Mouse (Mus musculus): ENCODE measurements around the gene Rab6b. TPM values are rescaled to one million over a fixed set of nuclear protein-coding genes. Genes with fewer than 3 reads are reported as not detected.

Gene Rab6b
- total and polyA plus RNA-seq, 3 experiments = 0.04 to 0.19 TPM; not detected in 1

- no peak for TF ChIP-seq TBP (conservative IDR thresholded peaks at IDR 0.05; ENCODE audit: low read depth, low read length)
Observed at GRCm38 (mm10) chr9:103072204-103072599, 39.4 kb upstream of the Rab6b start (continued).

GRCm38 (mm10) chr9:103072926-103073515 is 38.6 kb upstream of the Rab6b start:
- TF ChIP-seq RAD21 (IDR thresholded peaks at IDR 0.05; ENCODE audit: low read depth, low read length) (no peak), MAZ (IDR thresholded peaks at IDR 0.05; ENCODE audit: low read depth, low read length) (no peak), NELFE (IDR thresholded peaks at IDR 0.05; ENCODE audit: low read depth, low read length) (no peak), MYC (IDR thresholded peaks at IDR 0.05; ENCODE audit: low read depth, low read length) (no peak), USF1 (IDR thresholded peaks at IDR 0.05; ENCODE audit: low read depth, low read length) (no peak), NRF1 (IDR thresholded peaks at IDR 0.05; ENCODE audit: low read depth, low read length) (no peak), SIN3A (IDR thresholded peaks at IDR 0.05; ENCODE audit: low read length) (no peak), TBP (conservative IDR thresholded peaks at IDR 0.05; ENCODE audit: low read depth, low read length) (no peak), POLR2A (IDR thresholded peaks at IDR 0.05; ENCODE audit: low read depth, low read length) (no peak), TCF12 (IDR thresholded peaks at IDR 0.05; ENCODE audit: low read depth, low read length) (no peak), IRF4 (IDR thresholded peaks at IDR 0.05; ENCODE audit: low read depth, low read length) (no peak), CTCF (conservative IDR thresholded peaks at IDR 0.05 in 1 of 2, IDR thresholded peaks at IDR 0.05 in 1 of 2; ENCODE audit: low read depth in 2 of 2, low read length in 2 of 2) (no peak), USF2 (conservative IDR thresholded peaks at IDR 0.05; ENCODE audit: low read depth, low read length) (no peak), ZMIZ1 (IDR thresholded peaks at IDR 0.05; ENCODE audit: low read depth, low read length) (no peak)
- dilution Hi-C loops (cut with MboI; ENCODE audit: extremely low pct_ligation_motif_present, extremely low pct_unique_long_range_greater_than_20kb, low sequenced_read_pairs) (no loop called here), in situ Hi-C loops (cut with MboI; ENCODE audit: low pct_ligation_motif_present, low pct_unique_long_range_greater_than_20kb, low sequenced_read_pairs) (no loop called here)
- H3K27me3 ChIP-seq (replicated peaks) = peaks cover 42% of the 10 kb centered on the region
- H3K4me3 ChIP-seq (replicated peaks in 1 of 3; ENCODE audit: low read depth in 2 of 3, low read length in 2 of 3, poor library complexity in 1 of 3) = no peak overlapping the region
- H3K36me3 ChIP-seq (replicated peaks in 1 of 2; ENCODE audit: control insufficient read depth in 1 of 2, insufficient read depth in 1 of 2, low read length in 1 of 2) = no peaks in the 10 kb centered on the region
- H3K79me2 ChIP-seq (replicated peaks; ENCODE audit: control insufficient read depth, extremely low read depth, insufficient read depth, poor library complexity, severe bottlenecking) = no peaks in the 10 kb centered on the region
- H3K9me3 ChIP-seq (replicated peaks; ENCODE audit: low read length) = no peaks in the 10 kb centered on the region
- H3K4me1 ChIP-seq (ENCODE audit: control insufficient read depth in 1 of 2, insufficient read depth in 2 of 2) = no peaks in the 10 kb centered on the region
- no peak for DNase-seq (ENCODE audit: extremely low read depth)
- no peak overlapping the region for H3K4me2 ChIP-seq (ENCODE audit: insufficient read depth, low read depth, poor library complexity, severe bottlenecking)
- H3K9ac ChIP-seq (ENCODE audit: insufficient read depth, low read depth) = no peak overlapping the region
- H3K27ac ChIP-seq (ENCODE audit: insufficient read depth, low read depth) = no peak overlapping the region

GRCm38 (mm10) chr9:103076836-103077531 is 34.6 kb upstream of the Rab6b start:
- dilution Hi-C loops (cut with MboI; ENCODE audit: extremely low pct_ligation_motif_present, extremely low pct_unique_long_range_greater_than_20kb, low sequenced_read_pairs) (no loop called here), in situ Hi-C loops (cut with MboI; ENCODE audit: low pct_ligation_motif_present, low pct_unique_long_range_greater_than_20kb, low sequenced_read_pairs) (no loop called here)
- H3K27ac ChIP-seq (ENCODE audit: insufficient read depth, low read depth) = no peak overlapping the region
- H3K4me1 ChIP-seq (ENCODE audit: control insufficient read depth in 1 of 2, insufficient read depth in 2 of 2) = no peaks in the 10 kb centered on the region
- no peak for TF ChIP-seq NRF1 (IDR thresholded peaks at IDR 0.05; ENCODE audit: low read depth, low read length)
- TF ChIP-seq USF1 (IDR thresholded peaks at IDR 0.05; ENCODE audit: low read depth, low read length) = no peak
- no peak for TF ChIP-seq ZNF384 (IDR thresholded peaks at IDR 0.05; ENCODE audit: low read depth, low read length)
- TF ChIP-seq SMC3 (IDR thresholded peaks at IDR 0.05; ENCODE audit: low read depth, low read length) = no peak
- TF ChIP-seq MAX (IDR thresholded peaks at IDR 0.05; ENCODE audit: low read length) = no peak
- no peak for TF ChIP-seq CTCF (conservative IDR thresholded peaks at IDR 0.05 in 1 of 2, IDR thresholded peaks at IDR 0.05 in 1 of 2; ENCODE audit: low read depth in 2 of 2, low read length in 2 of 2)
- TF ChIP-seq POLR2A (IDR thresholded peaks at IDR 0.05; ENCODE audit: low read depth, low read length) = no peak
- no peak for TF ChIP-seq UBTF (IDR thresholded peaks at IDR 0.05; ENCODE audit: low read depth, low read length)
- TF ChIP-seq CHD1 (IDR thresholded peaks at IDR 0.05; ENCODE audit: low read depth, low read length) = no peak
- no peak for TF ChIP-seq ZMIZ1 (IDR thresholded peaks at IDR 0.05; ENCODE audit: low read depth, low read length)
- no peak for TF ChIP-seq TBP (conservative IDR thresholded peaks at IDR 0.05; ENCODE audit: low read depth, low read length)
- no peak for TF ChIP-seq ELF1 (IDR thresholded peaks at IDR 0.05; ENCODE audit: low read depth, low read length)
- TF ChIP-seq RAD21 (IDR thresholded peaks at IDR 0.05; ENCODE audit: low read depth, low read length) = no peak
- TF ChIP-seq MAZ (IDR thresholded peaks at IDR 0.05; ENCODE audit: low read depth, low read length) = no peak
- no peak for TF ChIP-seq NELFE (IDR thresholded peaks at IDR 0.05; ENCODE audit: low read depth, low read length)
- TF ChIP-seq MEF2A (IDR thresholded peaks at IDR 0.05; ENCODE audit: borderline replicate concordance, low read depth, low read length) = no peak
- no peak for TF ChIP-seq HCFC1 (IDR thresholded peaks at IDR 0.05; ENCODE audit: low read depth, low read length)
- H3K9ac ChIP-seq (ENCODE audit: insufficient read depth, low read depth) = no peak overlapping the region
- DNase-seq (ENCODE audit: extremely low read depth) = no peak
- peaks cover 56% of the 10 kb centered on the region for H3K27me3 ChIP-seq (replicated peaks)
- H3K9me3 ChIP-seq (replicated peaks; ENCODE audit: low read length) = peaks cover 7% of the 10 kb centered on the region
- H3K4me2 ChIP-seq (ENCODE audit: insufficient read depth, low read depth, poor library complexity, severe bottlenecking) = no peak overlapping the region
- no peaks in the 10 kb centered on the region for H3K36me3 ChIP-seq (replicated peaks in 1 of 2; ENCODE audit: control insufficient read depth in 1 of 2, insufficient read depth in 1 of 2, low read length in 1 of 2)
- H3K79me2 ChIP-seq (replicated peaks; ENCODE audit: control insufficient read depth, extremely low read depth, insufficient read depth, poor library complexity, severe bottlenecking) = no peaks in the 10 kb centered on the region
- no peak overlapping the region for H3K4me3 ChIP-seq (replicated peaks in 1 of 3; ENCODE audit: low read depth in 2 of 3, low read length in 2 of 3, poor library complexity in 1 of 3)

Measured in CH12.LX (cell line).